8 mouse cellular contexts compared by ENCODE assay signal in genomic region chr15:100635851-100636645, GRCm38 (mm10). TPM values are rescaled to one million over a fixed set of nuclear protein-coding genes. Genes with fewer than 3 reads are reported as not detected.
DNase-seq lines count a peak whose midpoint lies in the region; ATAC-seq and TF ChIP-seq lines count a peak whose summit lies in the region.

No protein-coding gene starts in this region.

- H3K36me3 ChIP-seq in kidney, embryonic 14.5 days (ENCODE audit: control insufficient read depth, insufficient read depth, low read length) = no peaks in the 10 kb centered on the region
- no peaks in the 10 kb centered on the region for H3K36me3 ChIP-seq in hindbrain, embryonic 13.5 days
- H3K36me3 ChIP-seq in midbrain, embryonic 14.5 days (ENCODE audit: control insufficient read depth, insufficient read depth, low read length) = no peaks in the 10 kb centered on the region

- H3K4me3 ChIP-seq in kidney, embryonic 14.5 days (ENCODE audit: low read length) = peak overlapping the region; percentile 62
- H3K4me3 ChIP-seq in cortical plate, adult 2 months (ENCODE audit: insufficient read depth, low read length) = peak overlapping the region; percentile 29; the same call in 1 of the 2 replicates
- H3K4me3 ChIP-seq in hindbrain, embryonic 13.5 days = peak overlapping the region; percentile 47
- peak overlapping the region; percentile 36 for H3K4me3 ChIP-seq in midbrain, embryonic 14.5 days (replicated peaks; ENCODE audit: low read depth, low read length)

- TF ChIP-seq CTCF in cortical plate, adult 2 months (IDR thresholded peaks at IDR 0.05; ENCODE audit: extremely low read depth, insufficient read depth, low read length) = no peak

- TF ChIP-seq POLR2A in cortical plate, adult 2 months (IDR thresholded peaks at IDR 0.05; ENCODE audit: extremely low read depth, insufficient read depth, low read length) = no peak

- no peak overlapping the region; the same call in 1 of the 2 replicates for H3K27ac ChIP-seq in kidney, embryonic 14.5 days (ENCODE audit: low read depth, low read length)
- no peak overlapping the region for H3K27ac ChIP-seq in cortical plate, adult 2 months (ENCODE audit: insufficient read depth, low read length)
- H3K27ac ChIP-seq in hindbrain, embryonic 13.5 days = no peak overlapping the region
- H3K27ac ChIP-seq in midbrain, embryonic 14.5 days (replicated peaks; ENCODE audit: low read depth, low read length) = no peak overlapping the region

- H3K9ac ChIP-seq in kidney, embryonic 14.5 days (ENCODE audit: low read depth, low read length) = peak overlapping the region; percentile 53
- H3K9ac ChIP-seq in hindbrain, embryonic 13.5 days = peak overlapping the region; percentile 53
- peak overlapping the region; percentile 4; the same call in 1 of the 2 replicates for H3K9ac ChIP-seq in midbrain, embryonic 14.5 days (replicated peaks; ENCODE audit: low read length)

- peaks cover 26% of the 10 kb centered on the region; the same call in 1 of the 2 replicates for H3K4me1 ChIP-seq in kidney, embryonic 14.5 days (ENCODE audit: control insufficient read depth, insufficient read depth, low read length)
- peaks cover 2% of the 10 kb centered on the region; the same call in 1 of the 2 replicates for H3K4me1 ChIP-seq in cortical plate, adult 2 months (ENCODE audit: control insufficient read depth, insufficient read depth, low read length)
- peaks cover 16% of the 10 kb centered on the region for H3K4me1 ChIP-seq in hindbrain, embryonic 13.5 days (replicated peaks)
- H3K4me1 ChIP-seq in midbrain, embryonic 14.5 days (ENCODE audit: control insufficient read depth, insufficient read depth, low read length) = peaks cover 12% of the 10 kb centered on the region; the same call in 1 of the 2 replicates

- intact Hi-C loops in left cerebral cortex, postnatal 10 days (cut with DNase I) = no loop called here

- DNase-seq in kidney, postnatal 14 days = no peak
- no peak for DNase-seq in midbrain, embryonic 14.5 days
- DNase-seq in yolk sac, embryonic 10.5 days (ENCODE audit: low spot score) = no peak
- DNase-seq in right cerebral cortex, postnatal 4 days = no peak
- DNase-seq in left cerebral cortex, postnatal 10 days (ENCODE audit: extremely low spot score in 1 of 2, low spot score in 2 of 2) = no peak

- peaks cover 25% of the 10 kb centered on the region for H3K27me3 ChIP-seq in kidney, embryonic 14.5 days (ENCODE audit: control insufficient read depth, insufficient read depth, low read length)
- H3K27me3 ChIP-seq in hindbrain, embryonic 13.5 days = peaks cover 78% of the 10 kb centered on the region
- peaks cover 53% of the 10 kb centered on the region for H3K27me3 ChIP-seq in midbrain, embryonic 14.5 days (ENCODE audit: control insufficient read depth, insufficient read depth, low read length)

- H3K4me2 ChIP-seq in kidney, embryonic 14.5 days (replicated peaks; ENCODE audit: low read depth, low read length) = peak overlapping the region; percentile 95
- H3K4me2 ChIP-seq in hindbrain, embryonic 13.5 days = peak overlapping the region; percentile 72
- peak overlapping the region; percentile 63 for H3K4me2 ChIP-seq in midbrain, embryonic 14.5 days (ENCODE audit: low read length)

- no peak for ATAC-seq in kidney, embryonic 14.5 days (ENCODE audit: low FRiP score, low TSS enrichment)
- no peak for ATAC-seq in hindbrain, embryonic 13.5 days (ENCODE audit: low FRiP score)
- no peak for ATAC-seq in midbrain, embryonic 14.5 days (ENCODE audit: low FRiP score, low TSS enrichment)

- H3K9me3 ChIP-seq in kidney, embryonic 14.5 days (ENCODE audit: control insufficient read depth, low read length) = no peaks in the 10 kb centered on the region
- no peaks in the 10 kb centered on the region for H3K9me3 ChIP-seq in hindbrain, embryonic 13.5 days
- H3K9me3 ChIP-seq in midbrain, embryonic 14.5 days (ENCODE audit: control insufficient read depth, low read length) = no peaks in the 10 kb centered on the region

- 3% methylated on average over 37 of the region's 38 CpGs for WGBS in kidney, embryonic 14.5 days
- whole genome bisulfite sequencing in hindbrain, embryonic 13.5 days = 4% methylated on average over 38 of the region's 38 CpGs
- 4% methylated on average over 38 of the region's 38 CpGs for WGBS in midbrain, embryonic 14.5 days

RNA-seq across cellular contexts. Expression of gene Smagp, which starts 0.7 kb away (rescaled TPM):
- polyA plus RNA-seq in kidney, embryonic 14.5 days (2014; fragmentation: Nextera tagmentation; extraction: Ambion mirVana) = 26.4 and 28.4 TPM in 2 replicates
- polyA plus RNA-seq in cortical plate, adult 2 months (2012; rRNA removed) = 4.2 and 4.4 TPM in 2 replicates
- 4.0 and 4.1 TPM in 2 replicates for polyA plus RNA-seq in hindbrain, embryonic 13.5 days (2015; fragmentation: Nextera tagmentation; extraction: Ambion mirVana)
- 0.78 and 3.6 TPM in 2 replicates for polyA plus RNA-seq in midbrain, embryonic 14.5 days (2014; fragmentation: Nextera tagmentation; extraction: Ambion mirVana)
- total RNA-seq in left cerebral cortex, postnatal 10 days (2021) = 1 to 10 TPM; 2.4 to 2.6 TPM

RNA-seq across cellular contexts. Expression of gene Dazap2, which starts 20.9 kb away (rescaled TPM):
- polyA plus RNA-seq in kidney, embryonic 14.5 days (2014; fragmentation: Nextera tagmentation; extraction: Ambion mirVana) = 236 and 274 TPM in 2 replicates
- polyA plus RNA-seq in cortical plate, adult 2 months (2012; rRNA removed) = 202 and 216 TPM in 2 replicates
- 150 and 152 TPM in 2 replicates for polyA plus RNA-seq in hindbrain, embryonic 13.5 days (2015; fragmentation: Nextera tagmentation; extraction: Ambion mirVana)
- polyA plus RNA-seq in midbrain, embryonic 14.5 days (2014; fragmentation: Nextera tagmentation; extraction: Ambion mirVana) = 139 and 171 TPM in 2 replicates
- total RNA-seq in left cerebral cortex, postnatal 10 days (2021) = 10 to 100 TPM; 75.3 to 76.8 TPM

RNA-seq across cellular contexts. Expression of gene Bin2, which starts 33.3 kb away (rescaled TPM):
- polyA plus RNA-seq in kidney, embryonic 14.5 days (2014; fragmentation: Nextera tagmentation; extraction: Ambion mirVana) = 2.1 and 2.4 TPM in 2 replicates
- 7.4 and 7.6 TPM in 2 replicates for polyA plus RNA-seq in cortical plate, adult 2 months (2012; rRNA removed)
- polyA plus RNA-seq in hindbrain, embryonic 13.5 days (2015; fragmentation: Nextera tagmentation; extraction: Ambion mirVana) = 2.0 and 2.4 TPM in 2 replicates
- 0.61 and 1.8 TPM in 2 replicates for polyA plus RNA-seq in midbrain, embryonic 14.5 days (2014; fragmentation: Nextera tagmentation; extraction: Ambion mirVana)
- 1 to 10 TPM; 5.1 to 5.6 TPM for total RNA-seq in left cerebral cortex, postnatal 10 days (2021)

RNA-seq across cellular contexts. Expression of gene Pou6f1, which starts 36.3 kb away (rescaled TPM):
- polyA plus RNA-seq in kidney, embryonic 14.5 days (2014; fragmentation: Nextera tagmentation; extraction: Ambion mirVana) = 9.6 and 14.6 TPM in 2 replicates
- 120 and 132 TPM in 2 replicates for polyA plus RNA-seq in cortical plate, adult 2 months (2012; rRNA removed)
- polyA plus RNA-seq in hindbrain, embryonic 13.5 days (2015; fragmentation: Nextera tagmentation; extraction: Ambion mirVana) = 38.0 and 41.2 TPM in 2 replicates
- polyA plus RNA-seq in midbrain, embryonic 14.5 days (2014; fragmentation: Nextera tagmentation; extraction: Ambion mirVana) = 45.6 and 47.3 TPM in 2 replicates
- total RNA-seq in left cerebral cortex, postnatal 10 days (2021) = 100 to 1,000 TPM; 102 to 120 TPM

RNA-seq across cellular contexts. Expression of gene Cela1, which starts 51.7 kb away (rescaled TPM):
- polyA plus RNA-seq in kidney, embryonic 14.5 days (2014; fragmentation: Nextera tagmentation; extraction: Ambion mirVana) = 9.4 and 9.9 TPM in 2 replicates
- 7.9 and 8.3 TPM in 2 replicates for polyA plus RNA-seq in cortical plate, adult 2 months (2012; rRNA removed)
- 1.4 and 2.1 TPM in 2 replicates for polyA plus RNA-seq in hindbrain, embryonic 13.5 days (2015; fragmentation: Nextera tagmentation; extraction: Ambion mirVana)
- 0.74 TPM in 1 of 2 replicates, not detected in the other for polyA plus RNA-seq in midbrain, embryonic 14.5 days (2014; fragmentation: Nextera tagmentation; extraction: Ambion mirVana)
- total RNA-seq in left cerebral cortex, postnatal 10 days (2021) = 1 to 10 TPM; 1.6 to 2.2 TPM
